Mouse (Mus musculus) spleen, embryonic (tissue): Measurements from ENCODE around the gene Eef2kmt.
"Not testable (repeated sequence)": the region's sequence is repeated elsewhere in the genome, so short reads cannot be mapped to it uniquely, and the experiment has no call there.

Source experiments
- CTCF ChIA-PET: fragments of 350-600 bp; sonication (Branson Sonifier 250); formaldehyde crosslinking; loops from one replicate; lab custom pipeline; 2022; lab: Charles Lee

Gene Eef2kmt

GRCm38 (mm10) chr16:5255779-5256496 is at the start of gene Eef2kmt:
TSS of gene Eef2kmt (minus strand) at chr16:5255983.
- CTCF ChIA-PET: interaction anchor here (0.7 kb wide), 1 partner anchor 59 kb away, joined by 3 read pairs; no protein-coding TSS in a partner anchor

- CTCF ChIA-PET: no interaction called here
These were observed 39.5 kb upstream of the Eef2kmt start for GRCm38 (mm10) chr16:5295238-5295637.

- CTCF ChIA-PET: interaction anchor here (0.6 kb wide), 1 partner anchor 1045 kb away, joined by 11 read pairs; no protein-coding TSS in a partner anchor
These were observed 29.6 kb upstream of the Eef2kmt start for GRCm38 (mm10) chr16:5285376-5285775.

GRCm38 (mm10) chr16:5282686-5283085 is 26.9 kb upstream of the Eef2kmt start:
- CTCF ChIA-PET: no interaction called here

- CTCF ChIA-PET: no interaction called here
These were observed 23.9 kb upstream of the Eef2kmt start for GRCm38 (mm10) chr16:5279571-5280222.

- CTCF ChIA-PET: no interaction called here
These were observed 16.6 kb upstream of the Eef2kmt start for GRCm38 (mm10) chr16:5272371-5272770.

GRCm38 (mm10) chr16:5271411-5272035 is 15.7 kb upstream of the Eef2kmt start:
- CTCF ChIA-PET: no interaction called here

- CTCF ChIA-PET: no interaction called here
These were observed 8.1 kb upstream of the Eef2kmt start for GRCm38 (mm10) chr16:5263926-5264325.

- CTCF ChIA-PET: no interaction called here
These were observed 7.4 kb upstream of the Eef2kmt start for GRCm38 (mm10) chr16:5263156-5263555.

GRCm38 (mm10) chr16:5255081-5255740 is 572 bp downstream of the Eef2kmt start:
- CTCF ChIA-PET: interaction anchor here (1.4 kb wide), 1 partner anchor 13 kb away, joined by 3 read pairs; no protein-coding TSS in a partner anchor

- CTCF ChIA-PET: interaction anchor here (1.4 kb wide), 1 partner anchor 12 kb away, joined by 3 read pairs; no protein-coding TSS in a partner anchor
These were observed 1.3 kb downstream of the Eef2kmt start for GRCm38 (mm10) chr16:5254346-5255025.

- CTCF ChIA-PET: interaction anchor here (0.7 kb wide), 1 partner anchor 471 kb away, joined by 4 read pairs; no protein-coding TSS in a partner anchor
These were observed 3.5 kb downstream of the Eef2kmt start for GRCm38 (mm10) chr16:5252260-5252659.

- CTCF ChIA-PET: interaction anchor here (1.1 kb wide), 1 partner anchor 13 kb away, joined by 3 read pairs; no protein-coding TSS in a partner anchor
These were observed 4.9 kb downstream of the Eef2kmt start for GRCm38 (mm10) chr16:5250891-5251290.

- CTCF ChIA-PET: interaction anchor here (0.7 kb wide), 1 partner anchor 1316 kb away, joined by 3 read pairs; no protein-coding TSS in a partner anchor
These were observed 11.4 kb downstream of the Eef2kmt start for GRCm38 (mm10) chr16:5244411-5244810.

GRCm38 (mm10) chr16:5242882-5243281 is 12.9 kb downstream of the Eef2kmt start:
- CTCF ChIA-PET: interaction anchor here (0.7 to 0.9 kb wide), 2 partner anchors 11 kb away, joined by 3 to 4 read pairs; no protein-coding TSS in a partner anchor

GRCm38 (mm10) chr16:5242355-5242754 is 13.4 kb downstream of the Eef2kmt start:
- CTCF ChIA-PET: interaction anchor here (0.9 kb wide), 1 partner anchor 12 kb away, joined by 3 read pairs; no protein-coding TSS in a partner anchor

GRCm38 (mm10) chr16:5233418-5234313 is 22.1 kb downstream of the Eef2kmt start, which contains the start of gene Alg1:
TSS of gene Alg1 (plus strand) at chr16:5233621.
- CTCF ChIA-PET: no interaction called here

- CTCF ChIA-PET: no interaction called here
These were observed 22.8 kb downstream of the Eef2kmt start for GRCm38 (mm10) chr16:5232982-5233381.

- CTCF ChIA-PET: not testable (repeated sequence)
These were observed 27.7 kb downstream of the Eef2kmt start for GRCm38 (mm10) chr16:5228103-5228502.

- CTCF ChIA-PET: not testable (repeated sequence)
These were observed 28.3 kb downstream of the Eef2kmt start for GRCm38 (mm10) chr16:5227501-5227900.
